Mouse (Mus musculus) heart, embryonic 15.5 days (tissue): Measurements from ENCODE around the gene Coq8a. TPM values are rescaled to one million over a fixed set of nuclear protein-coding genes. Genes with fewer than 3 reads are reported as not detected.
A peak's percentile ranks its signal among the peaks of the same experiment; 100 is the strongest.

ENCODE experiments used
- ATAC-seq: fragments of 200-750 bp; cut with Nextera tagmentation; replicated peaks from 2 replicates; pipeline ENCODE4 v1.8.0; 2017; ENCODE audit warnings: low read depth, moderate TSS enrichment; ENCODE audit not compliant: insufficient number of reproducible peaks, insufficient read depth, low FRiP score
- H3K27ac ChIP-seq: fragments of 300-500 bp; sonication (generic); 2 replicates; pipeline ENCODE4 v1.5.1; 2015; ENCODE audit warnings: mild to moderate bottlenecking, inconsistent platforms
- H3K27me3 ChIP-seq: fragments of 300-500 bp; sonication (generic); 2 replicates; pipeline ENCODE4 v1.6.1; 2015; ENCODE audit warnings: inconsistent platforms
- H3K36me3 ChIP-seq: fragments of 300-500 bp; sonication (generic); 2 replicates; pipeline ENCODE4 v1.6.1; 2015; ENCODE audit warnings: mild to moderate bottlenecking, inconsistent platforms
- H3K4me1 ChIP-seq: fragments of 300-500 bp; sonication (generic); replicated peaks from 2 replicates; pipeline ENCODE4 v1.6.1; 2015; ENCODE audit warnings: inconsistent platforms
- H3K4me2 ChIP-seq: fragments of 300-500 bp; sonication (generic); 2 replicates; pipeline ENCODE4 v1.6.1; 2015; ENCODE audit warnings: inconsistent platforms, mild to moderate bottlenecking, moderate library complexity
- H3K4me3 ChIP-seq: fragments of 300-500 bp; sonication (generic); 2 replicates; pipeline ENCODE4 v1.5.1; 2015; ENCODE audit warnings: mild to moderate bottlenecking, inconsistent platforms
- H3K9ac ChIP-seq: fragments of 300-500 bp; sonication (generic); 2 replicates; pipeline ENCODE4 v1.6.1; 2015; ENCODE audit warnings: mild to moderate bottlenecking, inconsistent platforms
- H3K9me3 ChIP-seq: fragments of 300-500 bp; sonication (generic); replicated peaks from 2 replicates; pipeline ENCODE4 v1.6.1; 2016; ENCODE audit warnings: inconsistent platforms
- WGBS: fragments of 180-500 bp; shearing (Covaris S2); methylation state at CpG from one replicate; pipeline ENCODE4 v1.1.7; 2015; ENCODE audit warnings: mixed read lengths; 5-methylcytosine and 5-hydroxymethylcytosine counted together
- polyA plus RNA-seq: library from polyadenylated mRNA; unstranded; fragments of >200 nt; fragmentation: Nextera tagmentation; extraction: Ambion mirVana; gene quantifications from 2 replicates; pipeline ENCODE4 v1.2.1, GENCODE M21; 2015

The Coq8a gene
- polyA plus RNA-seq, 1 experiment from 2014 or later, result 66.7 TPM

GRCm38 (mm10) chr1:180196508-180196907 is 2.9 kb downstream of the Coq8a start:
- Histone ChIP-seq H3K9ac (no peak overlapping the region), H3K9me3 (no peaks in the 10 kb centered on the region), H3K27ac (peak overlapping the region; percentile 57), H3K27me3 (no peaks in the 10 kb centered on the region), H3K4me1 (peaks cover 36% of the 10 kb centered on the region), H3K4me2 (peak overlapping the region; percentile 82), H3K4me3 (peak overlapping the region; percentile 64), H3K36me3 (no peaks in the 10 kb centered on the region)
- WGBS, result 93% methylated on average over 9 of the region's 9 CpGs
- no peak for ATAC-seq

GRCm38 (mm10) chr1:180195703-180196381 is 3.6 kb downstream of the Coq8a start:
- peak overlapping the region; percentile 85 for H3K27ac ChIP-seq
- peak; percentile 99 for ATAC-seq
- peak overlapping the region; percentile 64 for H3K4me3 ChIP-seq
- peak overlapping the region; percentile 56 for H3K9ac ChIP-seq
- H3K9me3 ChIP-seq, result no peaks in the 10 kb centered on the region
- no peaks in the 10 kb centered on the region for H3K36me3 ChIP-seq
- WGBS, result under 1% methylated on average over 57 of the region's 57 CpGs
- no peaks in the 10 kb centered on the region for H3K27me3 ChIP-seq
- H3K4me2 ChIP-seq, result peak overlapping the region; percentile 82
- H3K4me1 ChIP-seq, result peaks cover 43% of the 10 kb centered on the region

- WGBS, result 15% methylated on average over 9 of the region's 9 CpGs
- peak; percentile 74 for ATAC-seq
- Histone ChIP-seq H3K9me3 (no peaks in the 10 kb centered on the region), H3K36me3 (no peaks in the 10 kb centered on the region), H3K27ac (peak overlapping the region; percentile 85), H3K4me3 (peak overlapping the region; percentile 64), H3K4me2 (peak overlapping the region; percentile 82), H3K9ac (peak overlapping the region; percentile 56), H3K27me3 (no peaks in the 10 kb centered on the region), H3K4me1 (peaks cover 51% of the 10 kb centered on the region)
Measured at GRCm38 (mm10) chr1:180194781-180195471, 4.5 kb downstream of the Coq8a start.

GRCm38 (mm10) chr1:180194048-180194447 is 5.4 kb downstream of the Coq8a start:
- Histone ChIP-seq H3K4me1 (peaks cover 52% of the 10 kb centered on the region), H3K36me3 (no peaks in the 10 kb centered on the region), H3K27me3 (no peaks in the 10 kb centered on the region), H3K9me3 (no peaks in the 10 kb centered on the region), H3K27ac (peak overlapping the region; percentile 85), H3K9ac (peak overlapping the region; percentile 56; the same call in 1 of the 2 replicates), H3K4me2 (peak overlapping the region; percentile 82), H3K4me3 (peak overlapping the region; percentile 64)
- WGBS, result 83% methylated on average over 9 of the region's 9 CpGs
- no peak for ATAC-seq

GRCm38 (mm10) chr1:180193391-180193935 is 5.9 kb downstream of the Coq8a start:
- H3K4me3 ChIP-seq, result peak overlapping the region; percentile 64; the same call in 1 of the 2 replicates
- no peaks in the 10 kb centered on the region for H3K27me3 ChIP-seq
- peak overlapping the region; percentile 85; the same call in 1 of the 2 replicates for H3K27ac ChIP-seq
- peaks cover 56% of the 10 kb centered on the region for H3K4me1 ChIP-seq
- ATAC-seq, result no peak
- H3K9ac ChIP-seq, result no peak overlapping the region
- H3K9me3 ChIP-seq, result no peaks in the 10 kb centered on the region
- 74% methylated on average over 8 of the region's 8 CpGs for WGBS
- H3K4me2 ChIP-seq, result peak overlapping the region; percentile 82
- H3K36me3 ChIP-seq, result no peaks in the 10 kb centered on the region

- no peak for ATAC-seq
- Histone ChIP-seq H3K4me3 (no peak overlapping the region), H3K4me2 (peak overlapping the region; percentile 23), H3K9me3 (no peaks in the 10 kb centered on the region), H3K4me1 (peaks cover 56% of the 10 kb centered on the region), H3K36me3 (no peaks in the 10 kb centered on the region), H3K9ac (peak overlapping the region; percentile 35; the same call in 1 of the 2 replicates), H3K27me3 (no peaks in the 10 kb centered on the region), H3K27ac (peak overlapping the region; percentile 13; the same call in 1 of the 2 replicates)
- WGBS, result 48% methylated on average over 4 of the region's 4 CpGs
Measured at GRCm38 (mm10) chr1:180192866-180193265, 6.5 kb downstream of the Coq8a start.

- H3K4me3 ChIP-seq, result no peak overlapping the region
- no peak overlapping the region for H3K4me2 ChIP-seq
- no peaks in the 10 kb centered on the region for H3K9me3 ChIP-seq
- no peak overlapping the region for H3K9ac ChIP-seq
- no peak for ATAC-seq
- H3K27ac ChIP-seq, result peak overlapping the region; percentile 7; the same call in 1 of the 2 replicates
- H3K36me3 ChIP-seq, result no peaks in the 10 kb centered on the region
- WGBS, result 67% methylated on average over 7 of the region's 7 CpGs
- H3K27me3 ChIP-seq, result no peaks in the 10 kb centered on the region
- peaks cover 63% of the 10 kb centered on the region for H3K4me1 ChIP-seq
Measured at GRCm38 (mm10) chr1:180191651-180192220, 7.7 kb downstream of the Coq8a start.

- ATAC-seq, result no peak
- Histone ChIP-seq H3K4me3 (no peak overlapping the region), H3K27ac (peak overlapping the region; percentile 7; the same call in 1 of the 2 replicates), H3K36me3 (no peaks in the 10 kb centered on the region), H3K4me1 (peaks cover 67% of the 10 kb centered on the region), H3K9me3 (no peaks in the 10 kb centered on the region), H3K9ac (no peak overlapping the region), H3K27me3 (no peaks in the 10 kb centered on the region), H3K4me2 (no peak overlapping the region)
- WGBS, result 77% methylated on average over 8 of the region's 8 CpGs
Measured at GRCm38 (mm10) chr1:180191112-180191511, 8.3 kb downstream of the Coq8a start.

- H3K9me3 ChIP-seq, result no peaks in the 10 kb centered on the region
- H3K4me1 ChIP-seq, result peaks cover 69% of the 10 kb centered on the region
- WGBS, result 67% methylated on average over 4 of the region's 4 CpGs
- H3K27ac ChIP-seq, result no peak overlapping the region
- no peak for ATAC-seq
- H3K27me3 ChIP-seq, result no peaks in the 10 kb centered on the region
- no peak overlapping the region for H3K9ac ChIP-seq
- no peaks in the 10 kb centered on the region for H3K36me3 ChIP-seq
- H3K4me2 ChIP-seq, result no peak overlapping the region
- no peak overlapping the region for H3K4me3 ChIP-seq
Measured at GRCm38 (mm10) chr1:180188951-180189350, 10.5 kb downstream of the Coq8a start.

- 66% methylated on average over 3 of the region's 3 CpGs for WGBS
- Histone ChIP-seq H3K9me3 (no peaks in the 10 kb centered on the region), H3K4me3 (no peak overlapping the region), H3K36me3 (no peaks in the 10 kb centered on the region), H3K4me2 (no peak overlapping the region), H3K27ac (peak overlapping the region; percentile 84), H3K27me3 (no peaks in the 10 kb centered on the region), H3K4me1 (peaks cover 55% of the 10 kb centered on the region), H3K9ac (no peak overlapping the region)
- no peak for ATAC-seq
Measured at GRCm38 (mm10) chr1:180186371-180186770, 13.0 kb downstream of the Coq8a start.

- peak; percentile 47 for ATAC-seq
- Histone ChIP-seq H3K4me3 (no peak overlapping the region), H3K4me1 (peaks cover 54% of the 10 kb centered on the region), H3K9ac (no peak overlapping the region), H3K4me2 (no peak overlapping the region), H3K27me3 (no peaks in the 10 kb centered on the region), H3K9me3 (no peaks in the 10 kb centered on the region), H3K27ac (peak overlapping the region; percentile 84), H3K36me3 (no peaks in the 10 kb centered on the region)
- 33% methylated on average over 5 of the region's 5 CpGs for WGBS
Measured at GRCm38 (mm10) chr1:180185877-180186276, 13.5 kb downstream of the Coq8a start.
